Comparison of ENCODE assay signal across 20 mouse cellular contexts in genomic region chr2:180531671-180532385, GRCm38 (mm10). TPM values are rescaled to one million over a fixed set of nuclear protein-coding genes. Genes with fewer than 3 reads are reported as not detected.
DNase-seq lines count a peak whose midpoint lies in the region; ATAC-seq and TF ChIP-seq lines count a peak whose summit lies in the region.
"Had no signal": no experiment of that assay in that cellular context is flagged by ENCODE, and none has a peak within 500 bp of the region (broad histone marks: within the 10 kb centered on the region; RNA-seq: fewer than 3 reads in every experiment).

No protein-coding gene starts in this region.

- no peak for ATAC-seq in hindbrain, embryonic 12.5 days (ENCODE audit: low FRiP score)
- 0 out of 2 replicates have a peak, but pooled peaks have one; percentile 19 for ATAC-seq in intestine, embryonic 15.5 days

- no peak overlapping the region for H3K4me2 ChIP-seq in hindbrain, embryonic 12.5 days (replicated peaks)
- H3K4me2 ChIP-seq in intestine, embryonic 15.5 days (replicated peaks): no peak overlapping the region
- H3K4me2 ChIP-seq: embryonic facial prominence, embryonic 12.5 days; heart, embryonic 12.5 days; liver, embryonic 13.5 days had no signal

- no peaks in the 10 kb centered on the region for H3K9me3 ChIP-seq in hindbrain, embryonic 10.5 days
- H3K9me3 ChIP-seq in hindbrain, embryonic 12.5 days (replicated peaks): no peaks in the 10 kb centered on the region
- no peaks in the 10 kb centered on the region for H3K9me3 ChIP-seq in intestine, embryonic 15.5 days
- H3K9me3 ChIP-seq: embryonic facial prominence, embryonic 12.5 days; G1E; heart, embryonic 12.5 days; liver, embryonic 13.5 days had no signal

- H3K4me1 ChIP-seq in hindbrain, embryonic 10.5 days (replicated peaks): peaks cover 44% of the 10 kb centered on the region
- peaks cover 21% of the 10 kb centered on the region for H3K4me1 ChIP-seq in hindbrain, embryonic 12.5 days
- H3K4me1 ChIP-seq in intestine, embryonic 15.5 days (replicated peaks): peaks cover 17% of the 10 kb centered on the region
- H3K4me1 ChIP-seq: embryonic facial prominence, embryonic 12.5 days; liver, embryonic 13.5 days had no signal

- peak overlapping the region; percentile 29; the same call in 1 of the 2 replicates for H3K27ac ChIP-seq in hindbrain, embryonic 10.5 days
- no peak overlapping the region for H3K27ac ChIP-seq in hindbrain, embryonic 12.5 days
- H3K27ac ChIP-seq in intestine, embryonic 15.5 days: 0 out of 2 replicates have a peak overlapping the region, but pooled peaks have one; percentile 19
- H3K27ac ChIP-seq in gastrocnemius, adult 2 months: no peak overlapping the region
- H3K27ac ChIP-seq: embryonic facial prominence, embryonic 12.5 days; layer of hippocampus, adult 2 months; left cerebral cortex, adult 2 months; liver, embryonic 13.5 days had no signal

- H3K36me3 ChIP-seq in hindbrain, embryonic 10.5 days: no peaks in the 10 kb centered on the region
- H3K36me3 ChIP-seq in hindbrain, embryonic 12.5 days: no peaks in the 10 kb centered on the region
- H3K36me3 ChIP-seq in intestine, embryonic 15.5 days: no peaks in the 10 kb centered on the region
- H3K36me3 ChIP-seq: embryonic facial prominence, embryonic 12.5 days; G1E; heart, embryonic 12.5 days; liver, embryonic 13.5 days had no signal

- intact Hi-C loops in gastrocnemius, adult 2 months (cut with DNase I): no loop called here

- DNase-seq in hindbrain, embryonic 10.5 days (ENCODE audit: low spot score): no peak
- DNase-seq in retina, adult 2 months (ENCODE audit: low read depth, low spot score): peak; percentile 53
- DNase-seq in retina, embryonic 14.5 days (ENCODE audit: low spot score): no peak
- DNase-seq in gastrocnemius, adult 2 months: no peak
- no peak for DNase-seq in right cerebral cortex, postnatal 25 days
- DNase-seq: adrenal gland, adult 8-10 months; gastrocnemius, postnatal 25 days; liver, embryonic 13.5 days had no signal

- peaks cover 59% of the 10 kb centered on the region for H3K27me3 ChIP-seq in hindbrain, embryonic 10.5 days (ENCODE audit: insufficient read depth, poor library complexity, severe bottlenecking)
- peaks cover 22% of the 10 kb centered on the region for H3K27me3 ChIP-seq in hindbrain, embryonic 12.5 days
- H3K27me3 ChIP-seq in intestine, embryonic 15.5 days (replicated peaks): peaks cover 5% of the 10 kb centered on the region; the same call in 1 of the 2 replicates

- WGBS in hindbrain, embryonic 10.5 days: 74% methylated on average over 7 of the region's 7 CpGs
- WGBS in hindbrain, embryonic 12.5 days: 73% methylated on average over 7 of the region's 7 CpGs
- WGBS in intestine, embryonic 15.5 days: 64% methylated on average over 7 of the region's 7 CpGs

- H3K9ac ChIP-seq in hindbrain, embryonic 12.5 days: no peak overlapping the region
- no peak overlapping the region for H3K9ac ChIP-seq in intestine, embryonic 15.5 days
- H3K9ac ChIP-seq: embryonic facial prominence, embryonic 12.5 days; heart, embryonic 12.5 days; liver, embryonic 13.5 days had no signal

- no peak overlapping the region for H3K4me3 ChIP-seq in hindbrain, embryonic 10.5 days
- no peak overlapping the region for H3K4me3 ChIP-seq in hindbrain, embryonic 12.5 days
- H3K4me3 ChIP-seq in intestine, embryonic 15.5 days (replicated peaks): no peak overlapping the region
- no peak overlapping the region for H3K4me3 ChIP-seq in gastrocnemius, adult 2 months
- H3K4me3 ChIP-seq: embryonic facial prominence, embryonic 12.5 days; heart, embryonic 12.5 days; layer of hippocampus, adult 2 months; left cerebral cortex, adult 2 months; liver, embryonic 13.5 days; myocyte had no signal

- TF ChIP-seq CTCF in gastrocnemius, adult 2 months (IDR thresholded peaks at IDR 0.05): no peak

RNA-seq across cellular contexts. Expression of gene Ntsr1, which starts 32.1 kb away (rescaled TPM):
- polyA plus RNA-seq in hindbrain, embryonic 10.5 days (2016; fragmentation: Nextera tagmentation; extraction: Ambion mirVana): 0.31 and 0.39 TPM in 2 replicates
- polyA plus RNA-seq in hindbrain, embryonic 12.5 days (2016; fragmentation: Nextera tagmentation; extraction: Ambion mirVana): 0.40 and 0.43 TPM in 2 replicates
- 2.4 and 2.8 TPM in 2 replicates for polyA plus RNA-seq in intestine, embryonic 15.5 days (2015; fragmentation: Nextera tagmentation; extraction: Ambion mirVana)
- total RNA-seq in gastrocnemius, adult 2 months (2021): not detected
- total RNA-seq: adrenal gland, adult 8-10 months; common myeloid progenitor, adult 5-6 weeks; gastrocnemius, postnatal 25 days; heart, postnatal 36 days; megakaryocyte, adult 5-6 weeks had no signal
- polyA plus RNA-seq: G1E; limb, embryonic 11.5 days; myocyte had no signal

RNA-seq across cellular contexts. Expression of gene Mrgbp, which starts 49.3 kb away (rescaled TPM):
- 39.2 and 39.3 TPM in 2 replicates for polyA plus RNA-seq in hindbrain, embryonic 10.5 days (2016; fragmentation: Nextera tagmentation; extraction: Ambion mirVana)
- 41.7 and 43.3 TPM in 2 replicates for polyA plus RNA-seq in hindbrain, embryonic 12.5 days (2016; fragmentation: Nextera tagmentation; extraction: Ambion mirVana)
- 20.7 and 22.3 TPM in 2 replicates for polyA plus RNA-seq in intestine, embryonic 15.5 days (2015; fragmentation: Nextera tagmentation; extraction: Ambion mirVana)
- 1 to 10 TPM; 4.1 to 5.2 TPM for total RNA-seq in gastrocnemius, adult 2 months (2021)

RNA-seq across cellular contexts. Expression of gene Ogfr, which starts 57.2 kb away (rescaled TPM):
- 96.4 and 105 TPM in 2 replicates for polyA plus RNA-seq in hindbrain, embryonic 10.5 days (2016; fragmentation: Nextera tagmentation; extraction: Ambion mirVana)
- polyA plus RNA-seq in hindbrain, embryonic 12.5 days (2016; fragmentation: Nextera tagmentation; extraction: Ambion mirVana): 96.5 and 96.6 TPM in 2 replicates
- polyA plus RNA-seq in intestine, embryonic 15.5 days (2015; fragmentation: Nextera tagmentation; extraction: Ambion mirVana): 42.1 and 44.2 TPM in 2 replicates
- total RNA-seq in gastrocnemius, adult 2 months (2021): 10 to 100 TPM; 20.3 to 24.5 TPM

Comparison
In these comparisons a context has a peak if more than half of its experiments do, and no peak if none do; other contexts are left out.
1. H3K27ac ChIP-seq: peak in hindbrain, embryonic 10.5 days (single experiment) and intestine, embryonic 15.5 days (single experiment); none in hindbrain, embryonic 12.5 days (single experiment) and gastrocnemius, adult 2 months (single experiment).